Mouse (Mus musculus): ENCODE measurements at regions not wholly inside any gene's neighbourhood (a gene's known extent, or its start where the extent isn't known, plus 50 kb on each side); places are given as distances from the start of the nearest gene placed in this dataset.
A peak's percentile ranks its signal among the peaks of the same experiment; 100 is the strongest.

DNA sequence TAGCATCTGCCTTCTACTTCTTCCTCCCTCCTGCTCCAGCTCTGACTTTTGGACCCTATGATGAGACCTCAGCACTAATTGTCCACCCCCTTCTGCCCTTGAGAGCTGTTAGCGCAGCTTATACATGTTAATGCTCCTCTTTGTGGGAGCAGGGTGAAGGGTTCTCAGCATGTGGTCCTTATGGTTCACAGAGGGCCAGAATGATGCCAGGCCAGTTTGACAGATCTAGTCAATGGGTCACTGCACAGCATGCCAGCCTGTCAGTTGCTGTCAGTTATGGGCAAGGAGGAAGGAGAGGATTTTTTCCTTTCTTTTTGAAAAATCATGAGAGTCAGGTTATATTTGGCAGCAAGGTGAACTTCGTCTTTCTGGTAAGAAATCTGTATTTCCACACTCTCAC, 68.4 kb downstream of the 4931417E11Rik start:
- DNase-seq: no peak

DNA sequence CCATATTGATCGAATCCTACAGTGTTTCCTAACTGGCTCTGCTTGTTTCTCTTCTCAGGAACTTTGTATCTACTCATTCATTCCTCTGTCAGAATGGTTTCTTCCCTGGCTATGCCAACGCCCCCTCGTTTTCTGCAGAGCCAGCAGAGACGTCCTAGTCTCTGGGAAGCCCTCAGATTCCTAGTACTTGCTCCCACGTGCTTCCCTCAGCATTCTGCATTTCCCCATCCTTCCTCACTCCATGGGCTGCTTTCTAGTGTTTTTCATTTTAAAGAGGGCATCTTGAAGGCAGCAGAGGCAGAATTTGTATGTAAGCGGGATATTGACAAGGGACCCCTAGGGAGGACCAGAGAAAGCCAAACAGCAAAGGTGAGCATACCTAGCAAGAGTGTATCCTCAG, 80.2 kb downstream of the 4931417E11Rik start:
- no peak for DNase-seq

DNA sequence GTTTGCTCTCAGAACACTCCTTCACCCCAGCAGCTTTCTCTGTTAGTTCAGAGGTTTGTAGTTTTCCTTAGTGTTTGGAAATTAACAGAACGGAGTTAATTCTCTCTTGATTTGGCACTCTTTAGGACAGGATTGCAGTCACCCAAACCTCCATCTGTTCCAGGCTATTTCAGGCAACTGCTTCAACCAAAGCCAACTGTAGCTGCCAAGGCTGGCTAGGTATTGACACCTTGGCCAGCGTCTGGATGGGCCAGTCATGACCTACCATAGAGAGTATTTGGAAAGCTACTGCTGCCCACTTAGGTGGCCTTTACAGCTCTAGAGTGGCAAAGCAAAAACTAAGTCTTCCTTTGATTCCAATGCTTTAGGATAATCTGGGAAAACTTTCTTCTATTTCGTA, 83.2 kb downstream of the 4931417E11Rik start:
- DNase-seq: no peak

GRCm38 (mm10) chr6:73379825-73380224, 89.6 kb downstream of the 4931417E11Rik start:
- DNase-seq: no peak

DNA sequence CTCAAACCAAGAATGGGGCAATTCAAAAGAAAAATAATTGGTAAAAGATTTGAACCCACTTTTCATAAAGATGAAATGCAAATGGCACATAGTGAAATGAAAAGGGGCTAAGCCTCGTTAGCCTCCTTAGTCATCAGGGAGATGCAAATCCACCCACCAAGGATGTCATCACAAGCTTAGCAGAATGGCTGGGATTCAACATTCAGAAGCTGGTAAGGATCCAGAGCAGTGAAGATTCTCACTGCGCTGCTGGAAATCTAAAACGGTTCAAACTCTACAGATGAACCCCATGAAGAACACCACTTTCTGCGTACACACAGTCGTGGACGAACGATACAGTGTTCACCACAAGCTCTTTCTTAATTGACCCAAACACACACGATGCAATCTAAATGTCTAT, 91.6 kb downstream of the 4931417E11Rik start:
- DNase-seq: peak; percentile 9

GRCm38 (mm10) chr6:73376291-73376690, 93.2 kb downstream of the 4931417E11Rik start:
- DNase-seq: no peak

DNA sequence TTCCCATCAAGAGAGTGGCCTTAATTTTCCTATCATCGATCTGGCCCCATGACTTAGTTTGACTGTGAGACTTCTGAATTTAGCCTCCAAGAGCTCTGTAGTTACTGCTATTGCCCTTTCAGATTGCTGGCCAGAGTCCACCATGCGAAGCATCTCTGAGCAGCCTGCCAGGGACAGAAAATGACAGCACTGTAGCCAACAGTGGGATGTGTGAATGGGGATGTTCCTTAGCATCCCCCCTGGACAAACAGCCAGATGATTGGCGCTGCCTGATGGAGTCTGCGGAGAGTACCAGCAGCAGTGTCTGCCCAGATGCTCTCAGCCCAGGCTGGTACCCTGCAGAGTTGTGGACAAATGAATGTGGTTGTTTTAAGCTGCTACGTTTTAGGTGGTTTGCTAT, 96.6 kb downstream of the 4931417E11Rik start:
- no peak for DNase-seq

DNA sequence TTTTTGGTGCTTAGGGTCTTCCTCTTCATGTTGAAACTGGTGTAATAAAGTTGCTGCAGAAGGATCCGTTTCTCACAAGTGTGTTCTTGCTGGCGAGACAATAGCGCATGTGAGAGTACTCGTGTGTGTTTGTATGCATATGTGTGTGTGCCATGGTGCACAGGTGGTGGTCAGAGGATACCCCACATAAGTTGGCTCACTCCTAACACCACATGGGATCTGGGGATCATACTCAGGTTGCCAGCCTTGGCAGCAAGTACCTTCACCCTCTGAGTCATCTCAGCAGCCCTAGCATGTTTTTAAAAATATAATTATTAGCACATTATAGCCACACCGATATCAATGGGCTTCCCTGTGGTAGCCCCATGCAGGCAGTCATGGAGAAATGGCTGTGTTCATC, 97.6 kb downstream of the 4931417E11Rik start:
- no peak for DNase-seq

DNA sequence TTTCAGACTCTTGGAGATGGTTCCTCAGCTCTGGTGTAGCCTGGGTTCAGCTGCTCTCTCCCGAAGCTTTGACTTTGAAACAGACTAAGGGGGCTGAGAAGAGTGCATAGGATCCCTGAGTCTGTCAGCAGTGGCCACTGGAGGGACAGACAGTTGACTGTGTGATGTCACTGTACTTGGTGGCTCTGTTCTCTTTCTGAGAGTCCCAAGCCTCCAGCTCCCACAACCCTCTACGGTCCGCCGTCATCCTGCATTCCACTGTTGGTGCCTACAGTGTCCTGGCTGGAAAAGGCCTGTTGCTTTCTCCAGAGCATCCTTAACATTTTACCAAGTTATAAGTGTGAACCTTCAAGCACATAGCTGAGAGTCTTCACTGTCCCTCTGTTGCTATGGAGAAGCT, 98.6 kb downstream of the 4931417E11Rik start:
- DNase-seq: no peak

GRCm38 (mm10) chr6:73368836-73369141, 100.7 kb downstream of the 4931417E11Rik start:
- no peak for DNase-seq

DNA sequence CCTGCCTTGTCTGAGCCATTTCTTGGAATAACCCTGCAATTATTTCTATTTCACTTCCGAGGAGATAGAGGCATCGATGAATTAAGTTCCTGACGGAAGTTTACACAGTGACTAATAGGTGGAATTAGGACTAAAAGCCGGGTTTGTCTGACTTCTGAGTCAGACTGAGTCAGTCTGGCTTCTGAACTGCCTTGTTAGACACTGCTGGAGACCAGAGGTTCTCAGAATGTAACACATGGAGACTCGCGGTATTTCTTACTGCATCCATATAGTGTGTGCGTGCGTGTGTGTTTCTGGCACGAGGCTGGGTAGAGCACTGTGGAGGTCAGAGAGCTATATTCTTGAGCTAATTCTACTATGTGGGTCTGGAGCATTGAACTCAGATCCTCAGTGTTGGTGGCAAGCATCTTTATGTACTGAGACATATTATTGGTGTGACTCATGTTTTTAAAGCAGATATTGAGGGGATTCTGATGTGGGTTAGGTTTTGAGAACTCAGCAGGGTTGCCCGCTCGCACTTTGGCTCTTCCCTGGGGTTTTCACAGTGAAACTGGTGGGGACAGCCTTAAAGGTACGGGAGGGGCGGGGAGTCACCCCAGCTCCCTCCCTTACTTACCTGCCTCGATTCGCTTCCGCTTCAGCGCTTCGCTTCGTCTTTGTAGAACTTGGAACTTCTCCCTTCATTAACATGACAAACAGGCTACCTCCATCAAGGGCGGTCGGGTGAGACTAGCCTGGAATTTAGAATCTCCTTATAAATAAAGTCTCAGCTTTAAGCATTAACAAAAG, 101.2 kb downstream of the 4931417E11Rik start:
- DNase-seq: no peak

DNA sequence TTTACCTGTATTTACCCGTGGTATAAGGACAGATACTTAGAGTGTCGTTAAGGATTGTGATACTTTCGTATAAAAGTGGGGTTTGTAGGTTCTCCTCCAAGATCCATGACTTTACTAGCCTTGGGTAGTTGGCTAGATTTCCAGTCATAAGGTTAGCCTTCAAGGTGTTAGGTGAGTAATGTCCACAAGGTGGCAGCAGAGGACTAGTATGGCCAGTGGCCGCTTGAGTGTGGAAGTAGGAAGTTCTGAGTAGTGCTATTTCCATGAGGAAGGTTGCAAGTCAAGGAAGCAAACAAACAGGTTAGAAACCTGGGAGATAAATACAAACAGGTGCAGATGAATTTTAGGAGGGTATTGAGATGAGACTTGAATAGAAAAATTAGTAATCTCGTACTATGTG, 101.9 kb downstream of the 4931417E11Rik start:
- DNase-seq: peak; percentile 78

GRCm38 (mm10) chr6:73366626-73367025, 102.8 kb downstream of the 4931417E11Rik start:
- DNase-seq: no peak

DNA sequence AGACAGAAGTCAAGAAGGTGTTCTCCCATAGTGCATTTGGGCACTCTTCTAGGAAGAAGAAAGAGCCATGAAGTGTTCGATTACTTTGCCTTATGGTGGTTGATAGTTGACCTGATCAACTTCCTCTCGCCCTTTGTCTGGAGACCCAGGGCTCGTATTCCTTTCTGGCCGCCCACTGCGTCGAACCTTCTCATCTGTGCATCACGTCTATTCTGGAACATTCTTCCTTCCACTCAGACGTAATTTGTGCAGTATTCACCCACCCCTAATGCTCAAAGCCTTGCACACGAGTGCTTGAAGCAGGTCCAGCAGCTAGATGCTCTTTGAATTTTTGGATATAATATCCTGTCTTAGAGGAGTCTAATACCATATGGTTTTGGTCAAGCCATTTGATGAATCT, 104.2 kb downstream of the 4931417E11Rik start:
- no peak for DNase-seq

DNA sequence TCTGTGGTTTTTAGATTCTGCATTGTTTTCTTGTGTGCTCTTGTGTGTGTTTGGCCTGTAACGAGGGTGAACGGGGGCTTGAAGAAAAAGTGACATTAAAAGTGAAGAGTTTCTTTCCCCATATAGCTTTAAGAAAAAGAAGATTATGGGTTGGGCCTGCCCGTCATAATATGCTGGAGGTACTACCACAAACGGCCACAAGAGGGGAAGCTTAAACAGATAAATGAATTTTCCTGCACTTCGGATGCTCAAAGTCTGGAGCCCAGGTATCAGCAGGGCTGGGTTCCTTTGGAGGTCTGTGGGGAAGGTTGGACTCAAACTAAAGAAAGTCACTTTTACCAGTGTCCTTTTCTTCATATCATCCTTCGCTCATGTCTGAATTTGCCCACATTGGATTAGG, 86.8 kb downstream of the Suclg1 start:
- DNase-seq: no peak

DNA sequence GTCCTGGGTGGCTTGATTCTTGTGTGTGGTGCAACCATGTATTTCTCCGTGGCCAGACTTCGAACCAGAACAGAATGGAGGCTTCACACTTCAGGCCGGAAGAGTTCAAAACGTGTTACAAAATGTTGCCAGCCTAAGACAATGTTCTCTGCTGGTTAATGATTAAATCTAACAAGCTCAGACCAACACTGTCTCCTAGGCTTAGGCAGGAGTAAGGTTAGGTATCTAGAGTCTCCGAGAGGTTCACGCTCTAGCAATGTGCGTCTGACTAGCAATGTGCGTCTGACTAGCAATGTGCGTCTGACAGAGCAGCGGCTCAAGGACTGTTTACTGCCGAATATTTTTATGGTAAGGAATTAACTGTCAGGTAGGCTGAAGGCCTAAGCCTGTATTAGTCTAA, 81.5 kb downstream of the Suclg1 start:
- no peak for DNase-seq
